Mouse (Mus musculus): ENCODE data around the gene Irx6. TPM values are rescaled to one million over a fixed set of nuclear protein-coding genes. Genes with fewer than 3 reads are reported as not detected.

Irx6 gene
- polyA plus RNA-seq, 1 experiment from 2014 or later = not detected

DNA sequence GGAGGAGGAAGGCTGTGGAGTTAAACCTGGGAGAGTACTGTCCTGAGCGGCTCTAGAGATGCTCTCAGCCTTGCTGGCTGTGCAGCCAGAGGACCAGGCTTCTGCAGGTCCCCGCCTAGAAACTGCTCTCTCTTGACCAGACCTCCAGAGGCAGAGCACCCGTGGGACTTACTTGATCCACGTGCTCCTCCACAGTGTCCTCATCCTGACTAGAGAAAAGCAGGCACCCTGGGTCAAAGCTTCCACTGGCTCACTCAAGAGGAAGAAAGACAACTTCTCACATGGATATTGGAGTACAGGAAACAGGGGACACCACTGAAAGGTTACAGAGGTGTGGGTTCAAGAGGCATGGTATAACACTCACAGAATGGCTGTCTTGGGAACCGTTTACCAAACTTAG lies 23.3 kb downstream of the Irx6 start:
- TF ChIP-seq EP300 (IDR thresholded peaks at IDR 0.05) (no peak), CTCF (IDR thresholded peaks at IDR 0.05) (no peak)
- DNase-seq (ENCODE audit: low spot score) = no peak
- no peaks in the 10 kb centered on the region for H3K4me1 ChIP-seq (ENCODE audit: insufficient read depth, low read depth, low read length)
- no peaks in the 10 kb centered on the region for H3K27me3 ChIP-seq (replicated peaks; ENCODE audit: insufficient read depth, low read length)
- H3K36me3 ChIP-seq (ENCODE audit: insufficient read depth, low read length) = no peaks in the 10 kb centered on the region
- 76% methylated on average over 5 of the region's 5 CpGs for WGBS
- no peak overlapping the region for H3K27ac ChIP-seq (ENCODE audit: low read length)
- H3K9ac ChIP-seq (replicated peaks; ENCODE audit: low read depth) = no peak overlapping the region
- no peak overlapping the region for H3K4me2 ChIP-seq (replicated peaks; ENCODE audit: low read depth, low read length)
- no peak for ATAC-seq
- H3K9me3 ChIP-seq (ENCODE audit: low read length) = no peaks in the 10 kb centered on the region
- H3K4me3 ChIP-seq (ENCODE audit: low read depth, low read length) = no peak overlapping the region

DNA sequence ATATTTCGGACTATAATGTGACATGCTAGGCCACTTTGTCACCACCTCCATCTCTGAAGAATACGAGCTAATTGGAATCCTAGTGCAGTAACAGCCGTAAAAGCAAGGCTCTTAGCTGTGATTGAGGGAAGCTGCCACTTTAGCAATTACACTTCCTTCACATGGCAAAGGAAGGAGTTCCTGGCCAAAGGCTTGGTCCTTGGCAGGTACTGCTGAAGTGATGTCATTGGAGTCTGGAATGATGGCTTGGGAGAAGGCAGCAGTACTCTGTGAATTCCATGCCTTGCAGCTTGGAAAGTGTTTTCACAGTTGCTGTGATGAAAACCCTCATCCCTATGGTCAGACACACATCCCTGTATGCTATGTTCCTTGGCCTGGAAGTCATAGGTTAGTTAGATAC lies 24.3 kb downstream of the Irx6 start:
- H3K4me3 ChIP-seq (ENCODE audit: low read depth, low read length) = no peak overlapping the region
- no peak overlapping the region for H3K9ac ChIP-seq (replicated peaks; ENCODE audit: low read depth)
- H3K4me1 ChIP-seq (ENCODE audit: insufficient read depth, low read depth, low read length) = no peaks in the 10 kb centered on the region
- TF ChIP-seq EP300 (IDR thresholded peaks at IDR 0.05) (no peak), CTCF (IDR thresholded peaks at IDR 0.05) (no peak)
- no peak overlapping the region for H3K27ac ChIP-seq (ENCODE audit: low read length)
- 66% methylated on average over 3 of the region's 3 CpGs for WGBS
- no peak overlapping the region for H3K4me2 ChIP-seq (replicated peaks; ENCODE audit: low read depth, low read length)
- H3K27me3 ChIP-seq (replicated peaks; ENCODE audit: insufficient read depth, low read length) = no peaks in the 10 kb centered on the region
- ATAC-seq (no peak), DNase-seq (ENCODE audit: low spot score) (no peak)
- no peaks in the 10 kb centered on the region for H3K9me3 ChIP-seq (ENCODE audit: low read length)
- no peaks in the 10 kb centered on the region for H3K36me3 ChIP-seq (ENCODE audit: insufficient read depth, low read length)

DNA sequence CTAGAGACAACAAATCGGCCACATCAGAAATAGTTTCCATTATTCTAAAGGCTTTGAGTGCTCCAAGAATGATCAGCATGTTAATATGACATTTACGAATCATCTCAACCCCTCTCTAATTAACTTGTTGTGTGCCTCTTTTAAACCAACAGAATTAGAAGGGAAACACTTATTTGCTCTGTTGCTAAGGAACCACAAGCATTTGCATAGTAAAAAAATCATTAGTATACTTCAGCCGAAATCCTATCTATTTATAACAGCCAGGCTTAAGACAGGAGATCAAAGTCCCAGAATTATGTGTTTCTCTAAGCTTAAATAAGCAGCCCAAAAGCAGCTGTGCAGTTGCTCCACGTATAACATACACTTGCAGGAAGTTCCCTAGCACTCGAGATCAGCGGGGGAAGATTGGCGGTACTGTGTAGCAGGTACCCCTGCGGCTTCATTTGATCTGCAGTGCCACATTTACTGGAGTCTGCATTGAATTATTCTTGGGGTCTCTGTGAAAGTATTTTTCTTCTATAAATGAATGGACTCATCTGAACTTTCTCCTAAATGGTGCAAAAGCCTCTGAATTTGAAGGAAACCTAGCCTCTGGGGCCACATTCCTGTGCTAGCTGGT lies 25.9 kb downstream of the Irx6 start:
- no peaks in the 10 kb centered on the region for H3K27me3 ChIP-seq (replicated peaks; ENCODE audit: insufficient read depth, low read length)
- no peaks in the 10 kb centered on the region for H3K9me3 ChIP-seq (ENCODE audit: low read length)
- DNase-seq (ENCODE audit: low spot score) (no peak), ATAC-seq (no peak)
- H3K36me3 ChIP-seq (ENCODE audit: insufficient read depth, low read length) = no peaks in the 10 kb centered on the region
- no peaks in the 10 kb centered on the region for H3K4me1 ChIP-seq (ENCODE audit: insufficient read depth, low read depth, low read length)
- 57% methylated on average over 8 of the region's 8 CpGs for WGBS
- H3K4me2 ChIP-seq (replicated peaks; ENCODE audit: low read depth, low read length) = no peak overlapping the region
- no peak overlapping the region for H3K27ac ChIP-seq (ENCODE audit: low read length)
- no peak for TF ChIP-seq EP300 (IDR thresholded peaks at IDR 0.05)
- no peak for TF ChIP-seq CTCF (IDR thresholded peaks at IDR 0.05)
- no peak overlapping the region for H3K9ac ChIP-seq (replicated peaks; ENCODE audit: low read depth)
- H3K4me3 ChIP-seq (ENCODE audit: low read depth, low read length) = no peak overlapping the region

DNA sequence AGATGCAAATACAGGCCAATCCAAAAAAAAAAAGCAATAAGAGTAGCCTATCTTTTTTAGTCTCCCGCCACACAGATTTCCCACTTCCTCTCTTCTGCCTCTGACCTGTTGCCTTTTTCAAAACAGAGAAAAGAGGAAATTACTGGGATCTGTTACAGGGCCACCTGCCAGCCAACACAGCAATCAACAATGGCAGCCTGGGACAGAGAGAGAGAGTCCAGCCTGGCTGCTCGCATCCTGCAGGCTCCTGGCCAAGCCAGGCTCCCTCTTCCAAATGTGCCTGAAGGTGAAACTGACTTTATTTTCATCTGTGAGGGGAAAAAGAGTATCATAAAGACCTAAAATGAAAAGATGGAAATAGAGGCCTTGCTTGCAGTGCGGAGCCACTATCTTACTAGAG lies 29.3 kb downstream of the Irx6 start:
- Histone ChIP-seq H3K27me3 (replicated peaks; ENCODE audit: insufficient read depth, low read length) (no peaks in the 10 kb centered on the region), H3K36me3 (ENCODE audit: insufficient read depth, low read length) (no peaks in the 10 kb centered on the region), H3K4me1 (ENCODE audit: insufficient read depth, low read depth, low read length) (no peaks in the 10 kb centered on the region), H3K9me3 (ENCODE audit: low read length) (no peaks in the 10 kb centered on the region), H3K4me3 (ENCODE audit: low read depth, low read length) (no peak overlapping the region), H3K9ac (replicated peaks; ENCODE audit: low read depth) (no peak overlapping the region), H3K27ac (ENCODE audit: low read length) (no peak overlapping the region), H3K4me2 (replicated peaks; ENCODE audit: low read depth, low read length) (no peak overlapping the region)
- TF ChIP-seq CTCF (IDR thresholded peaks at IDR 0.05) (no peak), EP300 (IDR thresholded peaks at IDR 0.05) (no peak)
- 65% methylated on average over 3 of the region's 3 CpGs for WGBS
- DNase-seq (ENCODE audit: low spot score) (no peak), ATAC-seq (no peak)

DNA sequence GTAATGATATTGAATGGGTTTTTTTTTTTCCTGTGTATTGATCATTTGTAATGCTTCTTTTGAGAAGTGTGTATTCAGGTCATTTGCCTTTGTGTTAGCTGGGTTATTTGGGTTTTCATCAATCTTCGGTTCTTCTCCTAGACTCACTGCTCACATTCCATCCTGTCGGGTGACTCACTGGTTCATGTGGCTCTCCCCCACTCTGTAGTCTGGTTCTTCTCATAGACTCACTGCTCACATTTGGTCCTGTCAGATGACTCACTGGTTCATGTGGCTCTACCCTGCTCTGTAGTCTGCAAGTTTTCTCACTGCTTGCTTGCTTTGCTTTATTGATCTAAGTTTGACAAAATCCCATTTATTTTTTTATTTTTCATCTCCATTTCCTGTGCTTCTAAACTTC lies 32.2 kb downstream of the Irx6 start:
- H3K4me3 ChIP-seq (ENCODE audit: low read depth, low read length) = no peak overlapping the region
- DNase-seq (ENCODE audit: low spot score) (no peak), ATAC-seq (no peak)
- TF ChIP-seq CTCF (IDR thresholded peaks at IDR 0.05) (no peak), EP300 (IDR thresholded peaks at IDR 0.05) (no peak)
- 27% methylated on average over 2 of the region's 2 CpGs for WGBS
- no peak overlapping the region for H3K27ac ChIP-seq (ENCODE audit: low read length)
- no peak overlapping the region for H3K4me2 ChIP-seq (replicated peaks; ENCODE audit: low read depth, low read length)
- H3K36me3 ChIP-seq (ENCODE audit: insufficient read depth, low read length) = no peaks in the 10 kb centered on the region
- H3K9me3 ChIP-seq (ENCODE audit: low read length) = no peaks in the 10 kb centered on the region
- H3K27me3 ChIP-seq (replicated peaks; ENCODE audit: insufficient read depth, low read length) = no peaks in the 10 kb centered on the region
- H3K9ac ChIP-seq (replicated peaks; ENCODE audit: low read depth) = no peak overlapping the region
- no peaks in the 10 kb centered on the region for H3K4me1 ChIP-seq (ENCODE audit: insufficient read depth, low read depth, low read length)

DNA sequence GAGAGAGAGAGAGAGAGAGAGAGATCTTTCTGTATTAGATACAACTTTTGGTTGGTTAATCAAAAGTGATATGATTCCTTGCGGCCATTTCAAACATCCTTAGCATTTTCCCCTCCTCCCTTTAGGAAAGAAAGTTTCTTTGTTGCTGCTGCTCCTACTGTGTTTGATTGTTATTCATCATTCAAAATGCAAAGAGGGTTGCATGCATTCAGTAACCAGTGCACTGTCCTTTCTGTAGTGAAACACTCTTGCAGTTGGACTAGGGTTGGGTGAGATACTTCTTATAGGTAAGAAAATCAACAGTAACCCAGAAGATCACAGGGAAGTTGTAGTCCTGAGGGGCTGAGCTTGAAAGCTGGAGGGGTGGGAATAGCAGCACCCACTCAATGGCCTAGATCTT lies 39.2 kb downstream of the Irx6 start:
- DNase-seq (ENCODE audit: low spot score) = no peak
- 88% methylated on average over 1 of the region's 1 CpGs for WGBS
- Histone ChIP-seq H3K27me3 (replicated peaks; ENCODE audit: insufficient read depth, low read length) (no peaks in the 10 kb centered on the region), H3K4me3 (ENCODE audit: low read depth, low read length) (no peak overlapping the region), H3K4me1 (ENCODE audit: insufficient read depth, low read depth, low read length) (no peaks in the 10 kb centered on the region), H3K27ac (ENCODE audit: low read length) (no peak overlapping the region), H3K4me2 (replicated peaks; ENCODE audit: low read depth, low read length) (no peak overlapping the region), H3K9ac (replicated peaks; ENCODE audit: low read depth) (no peak overlapping the region), H3K9me3 (ENCODE audit: low read length) (no peaks in the 10 kb centered on the region), H3K36me3 (ENCODE audit: insufficient read depth, low read length) (no peaks in the 10 kb centered on the region)
- TF ChIP-seq CTCF (IDR thresholded peaks at IDR 0.05) (no peak), EP300 (IDR thresholded peaks at IDR 0.05) (no peak)
- no peak for ATAC-seq

DNA sequence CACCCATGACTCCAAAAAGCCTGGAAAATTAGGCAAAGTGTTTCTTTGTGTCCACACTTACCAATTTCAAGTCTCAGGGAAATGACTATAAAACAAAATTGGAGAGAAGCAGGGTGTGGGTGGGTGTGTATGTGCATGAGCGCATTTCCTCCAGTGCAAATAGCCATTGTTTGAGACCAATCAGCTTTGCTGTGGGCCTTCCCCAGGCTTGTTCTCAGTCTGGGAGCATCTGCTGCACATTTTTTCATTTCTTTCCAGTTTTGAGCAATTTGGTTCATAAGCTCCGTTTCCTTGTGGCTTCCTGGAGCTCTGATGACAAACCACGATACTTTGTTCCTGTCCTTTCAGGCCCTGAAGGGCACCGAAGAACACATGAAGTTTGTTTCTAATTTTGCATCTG lies 43.3 kb downstream of the Irx6 start:
- DNase-seq (ENCODE audit: low spot score) (no peak), ATAC-seq (no peak)
- H3K9ac ChIP-seq (replicated peaks; ENCODE audit: low read depth) = no peak overlapping the region
- TF ChIP-seq CTCF (IDR thresholded peaks at IDR 0.05) = no peak
- no peak for TF ChIP-seq EP300 (IDR thresholded peaks at IDR 0.05)
- no peaks in the 10 kb centered on the region for H3K27me3 ChIP-seq (replicated peaks; ENCODE audit: insufficient read depth, low read length)
- no peaks in the 10 kb centered on the region for H3K9me3 ChIP-seq (ENCODE audit: low read length)
- WGBS = 65% methylated on average over 4 of the region's 4 CpGs
- no peak overlapping the region for H3K4me2 ChIP-seq (replicated peaks; ENCODE audit: low read depth, low read length)
- no peaks in the 10 kb centered on the region for H3K4me1 ChIP-seq (ENCODE audit: insufficient read depth, low read depth, low read length)
- no peak overlapping the region for H3K4me3 ChIP-seq (ENCODE audit: low read depth, low read length)
- no peak overlapping the region for H3K27ac ChIP-seq (ENCODE audit: low read length)
- H3K36me3 ChIP-seq (ENCODE audit: insufficient read depth, low read length) = no peaks in the 10 kb centered on the region

Data from lung, postnatal 0 days (tissue).